In genomic region chr1:86435302-86435821, GRCm38 (mm10) we compare ENCODE assay signal across 8 mouse cellular contexts. TPM values are rescaled to one million over a fixed set of nuclear protein-coding genes. Genes with fewer than 3 reads are reported as not detected.
DNase-seq lines count a peak whose midpoint lies in the region; ATAC-seq lines count a peak whose summit lies in the region.
"Had no signal": no experiment of that assay in that cellular context is flagged by ENCODE, and none has a peak within 500 bp of the region (broad histone marks: within the 10 kb centered on the region; RNA-seq: fewer than 3 reads in every experiment).

No protein-coding gene starts in this region.

- H3K4me1 ChIP-seq in hindbrain, embryonic 15.5 days (replicated peaks), result peaks cover 39% of the 10 kb centered on the region

- H3K9ac ChIP-seq in hindbrain, embryonic 15.5 days, result 0 out of 2 replicates have a peak overlapping the region, but pooled peaks have one; percentile 60

- H3K4me2 ChIP-seq in hindbrain, embryonic 15.5 days, result peak overlapping the region; percentile 77

- 7% methylated on average over 13 of the region's 13 CpGs for WGBS in hindbrain, embryonic 15.5 days

- H3K9me3 ChIP-seq in hindbrain, embryonic 15.5 days, result no peaks in the 10 kb centered on the region

- no peaks in the 10 kb centered on the region for H3K27me3 ChIP-seq in hindbrain, embryonic 15.5 days

- DNase-seq in MN1 (ENCODE audit: low spot score), result peak; percentile 89
- DNase-seq in cerebellum, adult 8-10 months, result peak; percentile 49
- DNase-seq in frontal cortex, postnatal 14 days (ENCODE audit: low spot score in 2 of 2), result peak; percentile 55 to 63
- DNase-seq in left cerebral cortex, adult 8-10 months (ENCODE audit: low spot score in 2 of 2), result peak; percentile 54 to 87
- DNase-seq in lung, postnatal 36 days, result peak; percentile 83
- DNase-seq in right cerebral cortex, postnatal 4 days, result peak; percentile 65

- H3K36me3 ChIP-seq in hindbrain, embryonic 15.5 days, result no peaks in the 10 kb centered on the region

- 0 out of 2 replicates have a peak overlapping the region, but pooled peaks have one; percentile 43 for H3K4me3 ChIP-seq in hindbrain, embryonic 15.5 days

- ATAC-seq in hindbrain, embryonic 15.5 days (ENCODE audit: low FRiP score, low read depth), result peak; percentile 17; the same call in 1 of the 2 replicates

- H3K27ac ChIP-seq in hindbrain, embryonic 15.5 days (replicated peaks), result peak overlapping the region; percentile 94

RNA-seq across cellular contexts. Expression of gene Tex44, which starts 9.2 kb away (rescaled TPM):
- not detected in 2 replicates for polyA plus RNA-seq in hindbrain, embryonic 15.5 days (2015; fragmentation: Nextera tagmentation; extraction: Ambion mirVana)
- total RNA-seq in left cerebral cortex, adult 8-10 months (2022), result not detected
- total RNA-seq: gastrocnemius, adult 8-10 months had no signal

RNA-seq across cellular contexts. Expression of gene Nmur1, which starts 9.3 kb away (rescaled TPM):
- 0.19 and 0.25 TPM in 2 replicates for polyA plus RNA-seq in hindbrain, embryonic 15.5 days (2015; fragmentation: Nextera tagmentation; extraction: Ambion mirVana)
- under 1 TPM in 2 of 4 experiments, not detected in 2; 0.37 to 0.59 TPM for total RNA-seq in left cerebral cortex, adult 8-10 months (2022)
- total RNA-seq: gastrocnemius, adult 8-10 months had no signal

Comparison
In these comparisons a context has a peak if more than half of its experiments do, and no peak if none do; other contexts are left out.
1. Peak in every context shown above with its lines: DNase-seq, ATAC-seq, H3K4me3 ChIP-seq and H3K27ac ChIP-seq.